Mouse (Mus musculus): ENCODE measurements around the gene Tmed10. TPM values are rescaled to one million over a fixed set of nuclear protein-coding genes. Genes with fewer than 3 reads are reported as not detected.

The Tmed10 gene
- 169 TPM for polyA plus RNA-seq (2017; shearing (Covaris generic))

DNA sequence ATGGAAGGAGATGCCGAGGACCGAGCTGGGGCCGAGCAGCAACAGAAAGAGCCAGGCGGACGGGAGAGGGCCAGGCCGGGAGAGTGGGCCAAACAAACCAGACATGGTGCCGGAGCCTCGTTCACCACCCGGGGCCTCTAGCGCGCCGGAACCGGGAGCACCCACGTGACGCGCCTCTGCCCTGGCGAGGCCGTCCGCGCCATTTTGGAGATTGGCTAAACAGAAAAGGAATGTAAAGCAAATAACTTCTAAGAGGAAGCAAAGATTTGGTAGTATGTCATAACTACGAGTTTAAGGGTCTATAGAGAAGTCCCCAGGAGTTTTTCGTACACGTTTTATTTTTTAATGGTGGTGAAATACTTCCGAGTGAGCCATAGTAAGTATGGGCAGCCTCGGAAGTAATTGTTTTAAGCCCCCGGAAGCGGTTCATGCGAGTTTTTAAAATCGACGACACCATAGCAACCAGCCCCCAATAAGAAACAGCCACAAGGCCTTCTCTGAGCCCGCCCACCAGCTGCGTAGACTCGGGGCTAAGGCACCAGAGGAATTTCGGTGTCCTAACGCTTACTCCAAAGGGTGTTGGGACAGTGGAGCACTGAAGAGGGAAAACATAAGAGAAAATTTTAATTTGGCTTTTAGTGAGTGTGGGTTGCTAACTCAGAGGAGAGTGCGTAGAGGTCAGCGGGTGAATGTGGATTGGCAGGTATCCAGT is at the start of gene Tmed10:
Tmed10 (minus strand) TSS at position 287 of the 712 bp plus-strand sequence.

DNA sequence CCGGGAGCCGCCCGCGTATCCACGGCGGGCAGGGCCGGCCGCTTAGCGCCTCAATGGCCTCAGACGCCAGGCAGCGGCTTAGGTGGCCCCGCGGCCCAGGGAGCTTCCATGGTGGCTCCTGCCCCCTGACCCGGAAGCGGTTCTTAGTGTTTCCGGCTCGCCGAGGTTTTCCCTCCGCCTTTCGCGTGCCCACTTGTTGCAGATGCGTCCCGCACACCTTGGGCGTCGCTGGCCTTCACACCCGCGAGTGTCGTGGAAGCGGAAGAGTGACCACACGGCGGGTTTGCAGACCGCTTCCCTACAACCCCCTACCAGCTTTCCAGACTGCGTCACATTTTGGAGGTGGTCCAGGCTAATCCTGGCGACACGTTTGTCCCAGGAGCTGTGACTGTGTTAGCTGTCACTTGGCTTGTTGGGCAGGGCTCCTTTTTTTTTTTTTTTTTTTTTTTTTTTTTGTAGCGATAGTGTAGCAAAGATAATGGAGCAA is 35.4 kb downstream of the Tmed10 start, which contains the start of gene Nek9:
Nek9 (minus strand) TSS at position 120 of the 487 bp plus-strand sequence.

Other genes starting within 250 kb of the Tmed10 start
- 1.3 TPM for gene Rps6kl1, start 223.6 kb downstream of the Tmed10 start, polyA plus RNA-seq (2017; shearing (Covaris generic))
- gene Pgf, start 197.1 kb downstream of the Tmed10 start, polyA plus RNA-seq (2017; shearing (Covaris generic)): 0.11 TPM
- 108 TPM for gene Eif2b2, start 155.4 kb downstream of the Tmed10 start, polyA plus RNA-seq (2017; shearing (Covaris generic))
- gene Mlh3, start 104.2 kb downstream of the Tmed10 start, polyA plus RNA-seq (2017; shearing (Covaris generic)): 16.0 TPM
- gene Acyp1, start 86.4 kb downstream of the Tmed10 start, polyA plus RNA-seq (2017; shearing (Covaris generic)): 82.4 TPM
- 0.12 TPM for gene Zc2hc1c, start 86.3 kb downstream of the Tmed10 start, polyA plus RNA-seq (2017; shearing (Covaris generic))
- 28.5 TPM for gene Nek9, start 35.5 kb downstream of the Tmed10 start, polyA plus RNA-seq (2017; shearing (Covaris generic))
- 26.5 TPM for gene Fos, start 99.0 kb upstream of the Tmed10 start, polyA plus RNA-seq (2017; shearing (Covaris generic))
- 5.2 TPM for gene Jdp2, start 224.2 kb upstream of the Tmed10 start, polyA plus RNA-seq (2017; shearing (Covaris generic))

Measured in CD4-positive, CD25-positive, alpha-beta regulatory T cell (primary cell).